Mouse (Mus musculus) right cerebral cortex, postnatal 25 days (tissue): ENCODE results near the gene Ccdc28a.

ENCODE experiments used
- DNase-seq: peaks from one replicate; pipeline ENCODE4 v3.0.0; 2022

Gene Ccdc28a

GRCm38 (mm10) chr10:18234560-18235401 is at the start of gene Ccdc28a:
TSS of gene Ccdc28a (minus strand) at chr10:18234998.
- peak; percentile 95 for DNase-seq

GRCm38 (mm10) chr10:18283991-18284390 is 49.2 kb upstream of the Ccdc28a start:
- DNase-seq = no peak

GRCm38 (mm10) chr10:18276090-18276734 is 41.4 kb upstream of the Ccdc28a start:
- no peak for DNase-seq

GRCm38 (mm10) chr10:18251345-18251744 is 16.5 kb upstream of the Ccdc28a start:
- no peak for DNase-seq

GRCm38 (mm10) chr10:18243614-18244013 is 8.8 kb upstream of the Ccdc28a start:
- DNase-seq = no peak

- no peak for DNase-seq
These were observed 2.4 kb upstream of the Ccdc28a start for GRCm38 (mm10) chr10:18237191-18237590.

- no peak for DNase-seq
These were observed 1.6 kb upstream of the Ccdc28a start for GRCm38 (mm10) chr10:18236328-18236927.

- no peak for DNase-seq
These were observed 577 bp upstream of the Ccdc28a start for GRCm38 (mm10) chr10:18235402-18235747.

GRCm38 (mm10) chr10:18233891-18234290 is 907 bp downstream of the Ccdc28a start:
- no peak for DNase-seq

- DNase-seq = no peak
These were observed 10.4 kb downstream of the Ccdc28a start for GRCm38 (mm10) chr10:18224386-18224785.

GRCm38 (mm10) chr10:18219351-18219750 is 15.4 kb downstream of the Ccdc28a start:
- DNase-seq = no peak

- DNase-seq = no peak
These were observed 20.7 kb downstream of the Ccdc28a start for GRCm38 (mm10) chr10:18214124-18214523.

- DNase-seq = no peak
These were observed 21.4 kb downstream of the Ccdc28a start for GRCm38 (mm10) chr10:18213373-18213772.

GRCm38 (mm10) chr10:18210726-18211125 is 24.1 kb downstream of the Ccdc28a start, which contains the start of gene Ect2l:
TSS of gene Ect2l (minus strand) at chr10:18210890.
- no peak for DNase-seq

GRCm38 (mm10) chr10:18210119-18210518 is 24.7 kb downstream of the Ccdc28a start:
- DNase-seq = no peak

- DNase-seq = no peak
These were observed 30.7 kb downstream of the Ccdc28a start for GRCm38 (mm10) chr10:18204067-18204466.

GRCm38 (mm10) chr10:18202401-18202800 is 32.4 kb downstream of the Ccdc28a start:
- DNase-seq = no peak

- DNase-seq = no peak
These were observed 34.1 kb downstream of the Ccdc28a start for GRCm38 (mm10) chr10:18200656-18201055.

- no peak for DNase-seq
These were observed 34.9 kb downstream of the Ccdc28a start for GRCm38 (mm10) chr10:18199919-18200318.

- no peak for DNase-seq
These were observed 36.3 kb downstream of the Ccdc28a start for GRCm38 (mm10) chr10:18198286-18199015.

GRCm38 (mm10) chr10:18197206-18197979 is 37.4 kb downstream of the Ccdc28a start:
- peak; percentile 31 for DNase-seq

GRCm38 (mm10) chr10:18194737-18195141 is 40.1 kb downstream of the Ccdc28a start:
- no peak for DNase-seq
